Mouse (Mus musculus): ENCODE data around the gene Plekho1. TPM values are rescaled to one million over a fixed set of nuclear protein-coding genes. Genes with fewer than 3 reads are reported as not detected.
"Not testable (repeated sequence)": the region's sequence is repeated elsewhere in the genome, so short reads cannot be mapped to it uniquely, and the experiment has no call there.

The Plekho1 gene
- polyA plus RNA-seq, 1 experiment from 2014 or later = 83.5 TPM

- Histone ChIP-seq H3K27me3 (ENCODE audit: insufficient read depth, poor library complexity, severe bottlenecking) (peaks cover 26% of the 10 kb centered on the region), H3K4me1 (replicated peaks) (peaks cover 26% of the 10 kb centered on the region)
- not testable (repeated sequence) for H3K36me3 ChIP-seq; DNase-seq (ENCODE audit: low spot score); H3K27ac ChIP-seq; H3K9me3 ChIP-seq; H3K4me3 ChIP-seq
- 60% methylated on average over 7 of the region's 7 CpGs for WGBS
Measured at GRCm38 (mm10) chr3:95970661-95971060, 25.1 kb downstream of the Plekho1 start.

GRCm38 (mm10) chr3:95969277-95969676, 26.5 kb downstream of the Plekho1 start:
- DNase-seq (ENCODE audit: low spot score) = no peak
- no peaks in the 10 kb centered on the region for H3K9me3 ChIP-seq
- H3K4me3 ChIP-seq = no peak overlapping the region
- no peak overlapping the region for H3K27ac ChIP-seq
- no peaks in the 10 kb centered on the region for H3K36me3 ChIP-seq
- H3K4me1 ChIP-seq (replicated peaks) = peaks cover 24% of the 10 kb centered on the region
- peaks cover 15% of the 10 kb centered on the region for H3K27me3 ChIP-seq (ENCODE audit: insufficient read depth, poor library complexity, severe bottlenecking)
- WGBS = 82% methylated on average over 1 of the region's 1 CpGs

- H3K9me3 ChIP-seq = no peaks in the 10 kb centered on the region
- H3K36me3 ChIP-seq = no peaks in the 10 kb centered on the region
- WGBS = 16% methylated on average over 7 of the region's 7 CpGs
- no peak overlapping the region for H3K4me3 ChIP-seq
- no peak overlapping the region for H3K27ac ChIP-seq
- H3K4me1 ChIP-seq (replicated peaks) = peaks cover 16% of the 10 kb centered on the region
- no peaks in the 10 kb centered on the region for H3K27me3 ChIP-seq (ENCODE audit: insufficient read depth, poor library complexity, severe bottlenecking)
- DNase-seq (ENCODE audit: low spot score) = no peak
Measured at GRCm38 (mm10) chr3:95965518-95966451, 30.0 kb downstream of the Plekho1 start.

- Histone ChIP-seq H3K36me3 (no peaks in the 10 kb centered on the region), H3K9me3 (no peaks in the 10 kb centered on the region), H3K4me1 (replicated peaks) (peaks cover 16% of the 10 kb centered on the region), H3K4me3 (no peak overlapping the region), H3K27ac (no peak overlapping the region), H3K27me3 (ENCODE audit: insufficient read depth, poor library complexity, severe bottlenecking) (no peaks in the 10 kb centered on the region)
- 53% methylated on average over 4 of the region's 4 CpGs for WGBS
- no peak for DNase-seq (ENCODE audit: low spot score)
Measured at GRCm38 (mm10) chr3:95963681-95964080, 32.1 kb downstream of the Plekho1 start.

GRCm38 (mm10) chr3:95963230-95963629, 32.6 kb downstream of the Plekho1 start:
- H3K9me3 ChIP-seq = no peaks in the 10 kb centered on the region
- H3K27me3 ChIP-seq (ENCODE audit: insufficient read depth, poor library complexity, severe bottlenecking) = no peaks in the 10 kb centered on the region
- H3K4me1 ChIP-seq (replicated peaks) = peaks cover 16% of the 10 kb centered on the region
- no peak overlapping the region for H3K27ac ChIP-seq
- 31% methylated on average over 2 of the region's 2 CpGs for WGBS
- H3K36me3 ChIP-seq = no peaks in the 10 kb centered on the region
- DNase-seq (ENCODE audit: low spot score) = peak; percentile 44
- no peak overlapping the region for H3K4me3 ChIP-seq

- H3K9me3 ChIP-seq; H3K36me3 ChIP-seq; H3K27me3 ChIP-seq (ENCODE audit: insufficient read depth, poor library complexity, severe bottlenecking); H3K4me3 ChIP-seq; H3K27ac ChIP-seq; DNase-seq (ENCODE audit: low spot score): not testable (repeated sequence)
- WGBS = 83% methylated on average over 8 of the region's 8 CpGs
- H3K4me1 ChIP-seq (replicated peaks) = peaks cover 16% of the 10 kb centered on the region
Measured at GRCm38 (mm10) chr3:95962182-95962581, 33.6 kb downstream of the Plekho1 start.

- H3K27ac ChIP-seq = no peak overlapping the region
- no peak for DNase-seq (ENCODE audit: low spot score)
- H3K9me3 ChIP-seq = no peaks in the 10 kb centered on the region
- no peaks in the 10 kb centered on the region for H3K36me3 ChIP-seq
- 95% methylated on average over 1 of the region's 1 CpGs for WGBS
- peaks cover 12% of the 10 kb centered on the region for H3K4me1 ChIP-seq (replicated peaks)
- H3K27me3 ChIP-seq (ENCODE audit: insufficient read depth, poor library complexity, severe bottlenecking) = no peaks in the 10 kb centered on the region
- no peak overlapping the region for H3K4me3 ChIP-seq
Measured at GRCm38 (mm10) chr3:95959807-95960206, 36.0 kb downstream of the Plekho1 start.

- DNase-seq (ENCODE audit: low spot score) = no peak
- Histone ChIP-seq H3K36me3 (no peaks in the 10 kb centered on the region), H3K9me3 (no peaks in the 10 kb centered on the region), H3K4me3 (no peak overlapping the region), H3K4me1 (replicated peaks) (peaks cover 12% of the 10 kb centered on the region), H3K27me3 (ENCODE audit: insufficient read depth, poor library complexity, severe bottlenecking) (no peaks in the 10 kb centered on the region), H3K27ac (no peak overlapping the region)
- WGBS = 76% methylated on average over 5 of the region's 5 CpGs
Measured at GRCm38 (mm10) chr3:95959082-95959481, 36.7 kb downstream of the Plekho1 start.

GRCm38 (mm10) chr3:95957359-95958148, 38.2 kb downstream of the Plekho1 start:
- Histone ChIP-seq H3K4me1 (replicated peaks) (peaks cover 11% of the 10 kb centered on the region; the same call in 1 of the 2 replicates), H3K27ac (no peak overlapping the region), H3K9me3 (no peaks in the 10 kb centered on the region), H3K27me3 (ENCODE audit: insufficient read depth, poor library complexity, severe bottlenecking) (no peaks in the 10 kb centered on the region), H3K4me3 (no peak overlapping the region), H3K36me3 (no peaks in the 10 kb centered on the region)
- no peak for DNase-seq (ENCODE audit: low spot score)
- WGBS = 79% methylated on average over 8 of the region's 8 CpGs

GRCm38 (mm10) chr3:95955318-95955717, 40.5 kb downstream of the Plekho1 start:
- Histone ChIP-seq H3K4me3 (no peak overlapping the region), H3K27me3 (ENCODE audit: insufficient read depth, poor library complexity, severe bottlenecking) (no peaks in the 10 kb centered on the region), H3K36me3 (no peaks in the 10 kb centered on the region), H3K9me3 (no peaks in the 10 kb centered on the region), H3K27ac (no peak overlapping the region), H3K4me1 (replicated peaks) (peaks cover 22% of the 10 kb centered on the region)
- DNase-seq (ENCODE audit: low spot score) = no peak
- WGBS = 96% methylated on average over 5 of the region's 5 CpGs

- 90% methylated on average over 12 of the region's 12 CpGs for WGBS
- not testable (repeated sequence) for H3K27me3 ChIP-seq (ENCODE audit: insufficient read depth, poor library complexity, severe bottlenecking); H3K4me3 ChIP-seq; DNase-seq (ENCODE audit: low spot score); H3K36me3 ChIP-seq; H3K9me3 ChIP-seq; H3K27ac ChIP-seq
- peaks cover 25% of the 10 kb centered on the region for H3K4me1 ChIP-seq (replicated peaks)
Measured at GRCm38 (mm10) chr3:95954648-95955173, 41.1 kb downstream of the Plekho1 start.

- H3K9me3 ChIP-seq = no peaks in the 10 kb centered on the region
- peak overlapping the region; percentile 83 for H3K27ac ChIP-seq
- peaks cover 25% of the 10 kb centered on the region for H3K4me1 ChIP-seq (replicated peaks)
- peaks cover 7% of the 10 kb centered on the region for H3K36me3 ChIP-seq
- 65% methylated on average over 3 of the region's 3 CpGs for WGBS
- no peak for DNase-seq (ENCODE audit: low spot score)
- peak overlapping the region; percentile 20; the same call in 1 of the 2 replicates for H3K4me3 ChIP-seq
- no peaks in the 10 kb centered on the region for H3K27me3 ChIP-seq (ENCODE audit: insufficient read depth, poor library complexity, severe bottlenecking)
Measured at GRCm38 (mm10) chr3:95953522-95953921, 42.3 kb downstream of the Plekho1 start.

- H3K27me3 ChIP-seq (ENCODE audit: insufficient read depth, poor library complexity, severe bottlenecking) = no peaks in the 10 kb centered on the region
- H3K4me1 ChIP-seq (replicated peaks) = peaks cover 25% of the 10 kb centered on the region
- no peaks in the 10 kb centered on the region for H3K9me3 ChIP-seq
- peak overlapping the region; percentile 83 for H3K27ac ChIP-seq
- no peak for DNase-seq (ENCODE audit: low spot score)
- peaks cover 12% of the 10 kb centered on the region for H3K36me3 ChIP-seq
- peak overlapping the region; percentile 20; the same call in 1 of the 2 replicates for H3K4me3 ChIP-seq
Measured at GRCm38 (mm10) chr3:95953023-95953422, 42.8 kb downstream of the Plekho1 start.

Measured in hindbrain, embryonic 10.5 days (tissue).